Mouse (Mus musculus) bone marrow macrophage, adult 2 months (primary cell): Measurements from ENCODE around the gene Slc25a11.

Experiments used
- CTCF ChIP-seq: IDR thresholded peaks from 2 replicates; pipeline ENCODE4 v1.5.1; 2012; ENCODE audit warnings: low read depth, mild to moderate bottlenecking, low read length, moderate library complexity
- POLR2A ChIP-seq: IDR thresholded peaks from 2 replicates; pipeline ENCODE4 v1.6.1; 2012; ENCODE audit warnings: mild to moderate bottlenecking, low read depth, low read length, borderline replicate concordance

DNA sequence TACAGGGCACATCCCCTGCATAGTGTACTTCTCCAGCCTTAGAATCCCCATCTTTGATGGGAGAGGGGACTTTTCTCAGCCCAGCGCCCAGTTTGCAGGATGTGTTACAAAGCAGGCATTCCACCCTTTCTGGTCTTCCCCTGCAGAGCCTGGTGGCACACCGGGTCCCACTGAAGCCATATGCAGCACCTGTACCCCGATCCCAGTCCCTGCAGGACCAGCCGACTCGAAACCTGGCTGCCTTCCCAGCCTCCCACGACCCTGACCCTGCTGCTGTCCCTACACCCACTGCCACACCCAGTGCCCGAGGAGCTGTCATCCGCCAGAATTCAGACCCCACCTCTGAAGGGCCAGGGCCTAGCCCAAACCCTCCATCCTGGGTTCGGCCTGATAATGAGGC lies 39.7 kb downstream of the Slc25a11 start:
- TF ChIP-seq POLR2A (no peak), CTCF (no peak)
